8 mouse cellular contexts compared by ENCODE assay signal in the genomic region with DNA sequence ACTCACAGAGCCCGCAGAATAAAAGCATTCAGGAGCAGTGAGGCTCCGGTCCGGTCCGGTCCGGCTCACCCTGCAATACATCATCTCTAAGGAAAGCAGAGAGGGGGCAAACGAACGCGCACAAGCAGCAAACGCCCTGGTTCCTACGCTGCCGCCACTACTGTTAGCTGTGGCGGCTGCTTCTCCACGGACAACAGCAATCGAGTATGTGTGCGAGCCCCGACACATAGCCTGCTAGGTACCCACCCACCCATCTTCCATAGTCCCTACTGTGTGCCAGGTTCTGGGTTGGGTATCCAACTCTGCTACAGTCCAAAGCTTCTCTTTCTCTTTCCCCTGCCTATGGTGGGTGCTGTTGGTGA. TPM values are rescaled to one million over a fixed set of nuclear protein-coding genes. Genes with fewer than 3 reads are reported as not detected.
DNase-seq lines count a peak whose midpoint lies in the region; ATAC-seq and TF ChIP-seq lines count a peak whose summit lies in the region.

No protein-coding gene starts in this region.

- peak overlapping the region; percentile 68 for H3K4me2 ChIP-seq in liver, embryonic 12.5 days

- DNase-seq in spleen, adult 2 months (ENCODE audit: low read depth in 1 of 2, low spot score in 2 of 2): no peak
- no peak for DNase-seq in spleen, postnatal 36 days (ENCODE audit: low spot score in 2 of 2)
- no peak for DNase-seq in ovary, postnatal 10 days (ENCODE audit: low spot score)
- DNase-seq in right cerebral cortex, postnatal 25 days: no peak

- TF ChIP-seq CTCF in spleen, adult 2 months (IDR thresholded peaks at IDR 0.05; ENCODE audit: extremely low read depth, insufficient read depth, insufficient read length, insufficient replicate concordance): no peak

- H3K9ac ChIP-seq in liver, embryonic 12.5 days: peak overlapping the region; percentile 61; the same call in 1 of the 2 replicates

- no peak for TF ChIP-seq POLR2A in spleen, adult 2 months (IDR thresholded peaks at IDR 0.05; ENCODE audit: low read depth, low read length)

- peaks cover 7% of the 10 kb centered on the region; the same call in 1 of the 2 replicates for H3K9me3 ChIP-seq in erythroblast, embryonic 14.5 days (ENCODE audit: control insufficient read depth, low read length)
- H3K9me3 ChIP-seq in liver, embryonic 12.5 days (replicated peaks): peaks cover 5% of the 10 kb centered on the region; the same call in 1 of the 2 replicates

- no peaks in the 10 kb centered on the region for H3K4me1 ChIP-seq in erythroblast, embryonic 14.5 days (ENCODE audit: control insufficient read depth)
- peaks cover 5% of the 10 kb centered on the region; the same call in 1 of the 2 replicates for H3K4me1 ChIP-seq in spleen, adult 2 months (ENCODE audit: control insufficient read depth, insufficient read depth, insufficient read length)
- H3K4me1 ChIP-seq in liver, embryonic 12.5 days: peaks cover 7% of the 10 kb centered on the region

- 2% methylated on average over 16 of the region's 16 CpGs for WGBS in spleen, adult 2 months
- WGBS in liver, embryonic 12.5 days (ENCODE audit: insufficient replicate concordance): 1% methylated on average over 16 of the region's 16 CpGs

- no peak for ATAC-seq in erythroblast, adult 5-6 weeks (replicated peaks; ENCODE audit: low FRiP score, poor library complexity, severe bottlenecking)
- no peak for ATAC-seq in liver, embryonic 12.5 days
- ATAC-seq in erythroid progenitor cell, adult 5-6 weeks (replicated peaks; ENCODE audit: low FRiP score, poor library complexity, severe bottlenecking): no peak

- H3K27me3 ChIP-seq in erythroblast, embryonic 14.5 days (ENCODE audit: control insufficient read depth): peaks cover 59% of the 10 kb centered on the region
- peaks cover 21% of the 10 kb centered on the region for H3K27me3 ChIP-seq in spleen, adult 2 months (ENCODE audit: control insufficient read depth, insufficient read depth, low read length)
- peaks cover 78% of the 10 kb centered on the region for H3K27me3 ChIP-seq in liver, embryonic 12.5 days (replicated peaks)

- peak overlapping the region; percentile 60 for H3K4me3 ChIP-seq in erythroblast, embryonic 14.5 days (replicated peaks)
- H3K4me3 ChIP-seq in spleen, adult 2 months (ENCODE audit: extremely low read depth, insufficient read depth, insufficient read length): peak overlapping the region; percentile 41; the same call in 1 of the 2 replicates
- H3K4me3 ChIP-seq in liver, embryonic 12.5 days: peak overlapping the region; percentile 58

- no peaks in the 10 kb centered on the region for H3K36me3 ChIP-seq in erythroblast, embryonic 14.5 days (ENCODE audit: control insufficient read depth)
- H3K36me3 ChIP-seq in spleen, adult 2 months (ENCODE audit: control insufficient read depth, insufficient read depth, low read length): no peaks in the 10 kb centered on the region
- H3K36me3 ChIP-seq in liver, embryonic 12.5 days: no peaks in the 10 kb centered on the region

- H3K27ac ChIP-seq in spleen, adult 2 months (ENCODE audit: insufficient read depth, low read length): no peak overlapping the region
- peak overlapping the region; percentile 76 for H3K27ac ChIP-seq in liver, embryonic 12.5 days

RNA-seq across cellular contexts. Expression of a gene that starts 0.5 kb away (rescaled TPM):
- polyA plus RNA-seq in erythroblast, embryonic 14.5 days (2012): 0.01 TPM in 1 of 2 replicates, not detected in the other
- total RNA-seq in erythroblast, adult 5-6 weeks (2015; ENCODE audit: low replicate concordance): not detected in 2 replicates
- 0.60 TPM in 1 of 2 replicates, not detected in the other for total RNA-seq in erythroblast, adult 5-6 weeks (2017; ENCODE audit: low replicate concordance)
- 0.29 and 0.40 TPM in 2 replicates for polyA plus RNA-seq in spleen, adult 2 months (2012; rRNA removed)
- 2.6 and 2.8 TPM in 2 replicates for polyA plus RNA-seq in liver, embryonic 12.5 days (2016; fragmentation: Nextera tagmentation; extraction: Ambion mirVana)
- total RNA-seq in erythroid progenitor cell, adult 5-6 weeks (2015; ENCODE audit: low replicate concordance): not detected in 2 replicates
- not detected in 2 replicates for total RNA-seq in erythroid progenitor cell, adult 5-6 weeks (2017; ENCODE audit: low replicate concordance)
